Mouse (Mus musculus) C2C12 (cell line): Measurements from ENCODE around the gene Bsn. TPM values are rescaled to one million over a fixed set of nuclear protein-coding genes. Genes with fewer than 3 reads are reported as not detected.
A peak's percentile ranks its signal among the peaks of the same experiment; 100 is the strongest.

ENCODE experiments used
- H3K27me3 ChIP-seq: one replicate; pipeline ENCODE4 v1.6.1; 2011; ENCODE audit not compliant: control insufficient read depth, insufficient read depth, insufficient read length
- H3K36me3 ChIP-seq: one replicate; pipeline ENCODE4 v1.6.1; 2011; ENCODE audit not compliant: control insufficient read depth, insufficient read depth
- H3K4me3 ChIP-seq: one replicate; pipeline ENCODE4 v1.5.1; 2011; ENCODE audit warnings: mild to moderate bottlenecking, control low read depth; ENCODE audit not compliant: poor library complexity, insufficient read depth, severe bottlenecking
- H3K79me2 ChIP-seq: one replicate; pipeline ENCODE4 v1.6.1; 2011; ENCODE audit not compliant: control insufficient read depth, insufficient read depth
- H3K79me3 ChIP-seq: one replicate; pipeline ENCODE4 v1.6.1; 2011; ENCODE audit warnings: low read depth, control low read depth
- H3ac ChIP-seq: one replicate; pipeline ENCODE3; 2011; ENCODE audit warnings: low read depth; ENCODE audit not compliant: control insufficient read depth, insufficient read length
- CEBPB ChIP-seq: IDR thresholded peaks from one replicate; pipeline ENCODE4 v1.6.1; 2011; ENCODE audit warnings: low read depth, mild to moderate bottlenecking, control low read depth, moderate library complexity
- CTCF ChIP-seq: IDR thresholded peaks from one replicate; pipeline ENCODE4 v1.5.1; 2011; ENCODE audit not compliant: control insufficient read depth, insufficient read depth, insufficient read length
- FOSL1 ChIP-seq: IDR thresholded peaks from one replicate; pipeline ENCODE4 v1.8.0; 2011; ENCODE audit warnings: mild to moderate bottlenecking, low read length; ENCODE audit not compliant: poor library complexity, insufficient read depth, severe bottlenecking
- MAX ChIP-seq: IDR thresholded peaks from one replicate; pipeline ENCODE4 v1.6.1; 2011; ENCODE audit warnings: mild to moderate bottlenecking, control low read depth
- MYOD1 ChIP-seq: IDR thresholded peaks from one replicate; pipeline ENCODE4 v1.6.1; 2011; ENCODE audit warnings: low read depth; ENCODE audit not compliant: control insufficient read depth, insufficient read length
- MYOG ChIP-seq: IDR thresholded peaks from one replicate; pipeline ENCODE4 v1.6.1; 2011; ENCODE audit not compliant: control insufficient read depth, insufficient read length; ENCODE audit errors: extremely low read depth
- USF1 ChIP-seq: IDR thresholded peaks from one replicate; pipeline ENCODE4 v1.6.1; 2011; ENCODE audit warnings: low read depth, mild to moderate bottlenecking, control low read depth, moderate library complexity
- polyA plus RNA-seq: library from polyadenylated mRNA; unstranded; fragments of >200 nt; fragmentation: generic; extraction: Trizol; gene quantifications from one replicate; pipeline ENCODE4 v1.2.1, GENCODE M21; 2012; ENCODE audit warnings: missing spikeins

The Bsn gene
- polyA plus RNA-seq, 1 experiment: 0.85 TPM

DNA sequence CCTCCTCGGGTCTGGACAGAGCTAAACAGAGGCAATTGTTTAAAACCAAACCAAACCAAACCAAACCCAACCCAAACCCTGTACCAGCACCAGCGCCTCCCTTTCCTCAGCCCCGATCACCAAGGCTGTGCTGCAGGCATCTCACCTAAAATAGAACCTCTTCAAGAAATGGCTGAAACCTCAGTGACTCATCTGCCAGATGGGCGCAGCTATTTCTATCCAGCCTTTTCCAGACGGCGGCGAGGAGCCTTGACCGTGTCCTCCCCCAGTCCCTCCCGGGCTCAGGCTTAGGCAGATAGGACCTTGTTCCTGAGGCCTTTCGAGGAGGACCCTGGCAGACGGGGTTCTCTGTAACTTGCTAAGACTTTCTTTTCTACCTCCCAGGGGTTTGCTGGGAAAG, 61.9 kb downstream of the Bsn start:
- Histone ChIP-seq H3K79me2 (no peaks in the 10 kb centered on the region), H3K4me3 (no peak overlapping the region), H3K36me3 (no peaks in the 10 kb centered on the region), H3ac (no peak overlapping the region), H3K79me3 (no peaks in the 10 kb centered on the region), H3K27me3 (no peaks in the 10 kb centered on the region)
- TF ChIP-seq MYOG: no peak
- no peak for TF ChIP-seq CTCF
- TF ChIP-seq USF1: no peak
- TF ChIP-seq MYOD1: no peak
- no peak for TF ChIP-seq FOSL1
- TF ChIP-seq CEBPB: no peak
- TF ChIP-seq MAX: no peak

- Histone ChIP-seq H3K27me3 (no peaks in the 10 kb centered on the region), H3ac (no peak overlapping the region), H3K79me2 (no peaks in the 10 kb centered on the region), H3K36me3 (no peaks in the 10 kb centered on the region), H3K79me3 (no peaks in the 10 kb centered on the region), H3K4me3 (no peak overlapping the region)
- no peak for TF ChIP-seq CTCF
Measured at GRCm38 (mm10) chr9:108126436-108127180, 63.6 kb downstream of the Bsn start.

- TF ChIP-seq USF1 (no peak), CTCF (no peak), CEBPB (no peak), FOSL1 (no peak), MYOD1 (no peak), MYOG (no peak), MAX (no peak)
- Histone ChIP-seq H3K79me2 (no peaks in the 10 kb centered on the region), H3K79me3 (no peaks in the 10 kb centered on the region), H3ac (no peak overlapping the region), H3K4me3 (no peak overlapping the region), H3K36me3 (no peaks in the 10 kb centered on the region), H3K27me3 (no peaks in the 10 kb centered on the region)
Measured at GRCm38 (mm10) chr9:108125731-108126130, 64.5 kb downstream of the Bsn start.

GRCm38 (mm10) chr9:108123916-108124315, 66.3 kb downstream of the Bsn start:
- Histone ChIP-seq H3ac (no peak overlapping the region), H3K27me3 (no peaks in the 10 kb centered on the region), H3K4me3 (no peak overlapping the region), H3K79me2 (no peaks in the 10 kb centered on the region), H3K36me3 (no peaks in the 10 kb centered on the region), H3K79me3 (no peaks in the 10 kb centered on the region)
- TF ChIP-seq MYOG (no peak), CEBPB (no peak), MAX (no peak), CTCF (no peak), MYOD1 (no peak), FOSL1 (no peak), USF1 (no peak)

DNA sequence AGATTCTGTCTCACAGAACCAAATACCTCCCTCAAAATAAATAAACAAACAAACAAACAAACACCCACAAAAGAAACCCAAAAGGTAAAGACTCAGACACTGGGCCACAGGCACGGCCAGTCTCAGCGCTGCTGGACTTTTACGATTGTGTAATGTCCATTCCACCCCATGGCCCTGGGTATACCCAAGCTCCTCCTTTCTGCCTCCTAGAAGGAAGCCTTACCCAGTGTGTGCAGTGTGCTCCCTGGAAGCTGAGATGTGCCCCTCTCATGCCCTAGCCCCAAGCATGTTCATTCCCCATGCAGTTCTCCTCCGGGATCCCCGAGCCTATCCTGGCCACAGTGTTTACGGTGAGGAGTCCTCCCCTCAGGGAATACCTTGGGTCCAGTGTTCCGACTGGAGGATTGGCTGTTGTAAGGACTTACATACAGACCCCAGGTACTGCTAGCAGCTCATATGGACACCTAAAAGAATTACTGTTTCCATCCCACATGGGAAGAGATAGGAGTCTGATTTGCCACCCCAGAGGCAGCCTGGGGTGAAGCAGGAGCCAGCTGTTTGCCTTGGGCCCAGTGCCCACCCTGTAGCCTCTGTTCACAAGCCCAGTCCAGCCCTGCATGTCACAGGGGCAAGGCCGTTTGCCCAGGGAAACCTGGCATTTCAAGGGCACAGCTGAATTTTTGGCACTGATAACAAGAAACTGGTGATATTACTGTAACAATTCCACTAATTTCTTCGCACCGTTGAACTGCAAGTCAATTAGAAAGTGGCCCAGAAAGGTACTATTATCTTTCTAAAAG, 68.8 kb downstream of the Bsn start:
- TF ChIP-seq USF1: no peak
- TF ChIP-seq CTCF: no peak
- no peak for TF ChIP-seq FOSL1
- no peak for TF ChIP-seq MYOD1
- TF ChIP-seq CEBPB: no peak
- no peak for TF ChIP-seq MYOG
- no peak for TF ChIP-seq MAX
- Histone ChIP-seq H3K79me3 (no peaks in the 10 kb centered on the region), H3K27me3 (no peaks in the 10 kb centered on the region)

GRCm38 (mm10) chr9:108120671-108121070, 69.5 kb downstream of the Bsn start:
- Histone ChIP-seq H3ac (no peak overlapping the region), H3K36me3 (no peaks in the 10 kb centered on the region), H3K4me3 (no peak overlapping the region), H3K79me3 (no peaks in the 10 kb centered on the region), H3K27me3 (no peaks in the 10 kb centered on the region), H3K79me2 (no peaks in the 10 kb centered on the region)
- TF ChIP-seq MYOD1: no peak
- peak; percentile 45 for TF ChIP-seq CEBPB
- TF ChIP-seq MYOG: no peak
- peak; percentile 71 for TF ChIP-seq FOSL1
- TF ChIP-seq CTCF: no peak
- no peak for TF ChIP-seq MAX
- TF ChIP-seq USF1: peak; percentile 15

More for the DNA sequence above, 68.8 kb downstream of the Bsn start:
- H3K36me3 ChIP-seq: no peaks in the 10 kb centered on the region
- no peak overlapping the region for H3ac ChIP-seq
- no peaks in the 10 kb centered on the region for H3K79me2 ChIP-seq
- H3K4me3 ChIP-seq: no peak overlapping the region
